Mouse (Mus musculus) thymus, adult 2 months (tissue): ENCODE data around the gene Slc34a2. TPM values are rescaled to one million over a fixed set of nuclear protein-coding genes. Genes with fewer than 3 reads are reported as not detected.

Experiments
- DNase-seq: peaks from one replicate; pipeline ENCODE4 v3.0.0; 2021
- H3K27ac ChIP-seq: fragments of 200-500 bp; 2 replicates; pipeline ENCODE4 v1.5.1; 2012; ENCODE audit warnings: low read length, control low read depth; ENCODE audit not compliant: control insufficient read depth, insufficient read depth
- H3K27me3 ChIP-seq: fragments of 200-500 bp; 2 replicates; pipeline ENCODE4 v1.6.1; 2012; ENCODE audit warnings: mild to moderate bottlenecking, low read length, moderate library complexity, mixed read lengths; ENCODE audit not compliant: control insufficient read depth, insufficient read depth
- H3K36me3 ChIP-seq: fragments of 200-500 bp; 2 replicates; pipeline ENCODE4 v1.6.1; 2012; ENCODE audit warnings: mild to moderate bottlenecking, low read length, moderate library complexity; ENCODE audit not compliant: control insufficient read depth, insufficient read depth
- H3K4me1 ChIP-seq: fragments of 200-500 bp; replicated peaks from 2 replicates; pipeline ENCODE4 v1.6.1; 2012; ENCODE audit warnings: low read length; ENCODE audit not compliant: control insufficient read depth, insufficient read depth
- H3K4me3 ChIP-seq: fragments of 200-500 bp; 2 replicates; pipeline ENCODE4 v1.5.1; 2012; ENCODE audit warnings: mild to moderate bottlenecking, low read length, control low read depth, moderate library complexity; ENCODE audit not compliant: control insufficient read depth, insufficient read depth
- CTCF ChIP-seq: fragments of 200-500 bp; IDR thresholded peaks from 2 replicates; pipeline ENCODE4 v1.5.1; 2012; ENCODE audit warnings: mild to moderate bottlenecking, control low read depth, low read length, moderate library complexity, borderline replicate concordance; ENCODE audit not compliant: control insufficient read depth, poor library complexity, insufficient read depth; ENCODE audit errors: extremely low read depth
- POLR2A ChIP-seq: fragments of 200-500 bp; IDR thresholded peaks from 2 replicates; pipeline ENCODE4 v1.6.1; 2012; ENCODE audit warnings: mild to moderate bottlenecking, low read length, control low read depth, moderate library complexity; ENCODE audit not compliant: control insufficient read depth, poor library complexity, insufficient read depth; ENCODE audit errors: extremely low read depth
- WGBS: fragments of 180-500 bp; shearing (Covaris S2); methylation state at CpG from one replicate; pipeline ENCODE4 v1.1.7; 2018; 5-methylcytosine and 5-hydroxymethylcytosine counted together
- polyA plus RNA-seq: library from polyadenylated mRNA; depleted of rRNA; stranded (reverse); fragments of >200 nt; gene quantifications from 2 replicates; pipeline ENCODE4 v1.2.3, GENCODE M21; 2012

Slc34a2 gene
- polyA plus RNA-seq, 1 experiment, result 3.4 TPM

DNA sequence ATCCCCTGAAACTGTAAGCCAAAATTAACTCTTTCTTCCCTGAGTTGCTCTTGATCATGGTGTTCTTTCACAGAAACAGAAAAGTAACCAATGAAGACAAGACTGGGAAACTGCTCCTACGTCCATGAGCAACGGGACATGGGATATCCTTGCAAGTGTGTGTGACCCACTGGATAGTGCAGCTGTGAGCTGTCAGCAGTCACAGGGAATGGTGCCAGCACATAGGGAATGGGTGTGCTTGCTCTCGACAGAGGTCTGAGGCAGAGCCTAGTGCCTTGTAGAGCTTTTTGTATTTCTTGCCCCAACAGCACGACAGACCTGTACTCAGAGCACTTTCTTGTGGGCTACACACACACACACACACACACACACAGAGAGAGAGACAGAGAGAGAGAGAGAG lies 68.2 kb downstream of the Slc34a2 start:
- no peaks in the 10 kb centered on the region for H3K36me3 ChIP-seq
- no peaks in the 10 kb centered on the region for H3K4me1 ChIP-seq
- WGBS, result 73% methylated on average over 4 of the region's 4 CpGs
- no peak overlapping the region for H3K4me3 ChIP-seq
- H3K27ac ChIP-seq, result no peak overlapping the region
- DNase-seq, result no peak
- no peaks in the 10 kb centered on the region for H3K27me3 ChIP-seq
- TF ChIP-seq CTCF (no peak), POLR2A (no peak)

DNA sequence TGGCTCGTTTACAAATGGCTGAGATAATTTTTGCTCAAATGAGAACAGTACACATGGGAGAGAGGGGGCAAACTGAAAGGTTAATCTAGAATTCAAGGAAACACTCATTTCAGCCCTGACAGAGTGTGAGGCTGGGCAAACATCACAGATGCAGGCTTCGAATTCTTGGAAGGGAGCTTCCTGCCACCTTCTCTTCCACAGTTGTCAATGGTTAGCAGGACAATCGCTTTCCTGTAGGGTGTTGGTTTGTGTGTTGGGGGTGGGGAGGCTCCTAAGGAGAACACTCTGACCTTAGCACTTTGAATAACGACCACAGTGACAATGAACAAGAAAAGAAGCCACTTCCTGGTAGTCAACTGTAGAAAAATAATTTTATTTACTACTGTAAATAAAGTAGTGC lies 68.8 kb downstream of the Slc34a2 start:
- WGBS, result 29% methylated on average over 4 of the region's 4 CpGs
- TF ChIP-seq CTCF, result no peak
- TF ChIP-seq POLR2A, result no peak
- no peak for DNase-seq
- Histone ChIP-seq H3K27ac (no peak overlapping the region), H3K4me1 (no peaks in the 10 kb centered on the region), H3K27me3 (no peaks in the 10 kb centered on the region), H3K4me3 (no peak overlapping the region), H3K36me3 (no peaks in the 10 kb centered on the region)

DNA sequence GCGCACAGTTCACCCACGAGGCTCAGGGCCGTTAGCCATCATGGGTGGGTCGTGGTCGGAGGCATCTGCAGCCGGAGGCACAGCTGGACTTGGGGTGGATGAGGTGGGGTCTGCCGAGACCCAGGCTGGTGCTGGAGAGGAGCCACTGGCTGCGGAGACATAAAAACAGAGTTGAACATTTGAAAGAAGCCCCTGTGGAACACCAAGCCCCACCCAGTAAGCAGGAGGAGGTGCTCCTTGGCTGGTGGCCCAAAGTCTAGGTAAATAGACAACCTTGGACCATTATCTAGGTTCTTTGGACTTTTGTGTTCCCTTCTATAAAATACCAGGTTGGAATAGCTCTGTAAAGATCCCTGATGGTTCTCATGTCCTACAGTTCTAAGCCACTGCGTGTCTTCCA lies 70.1 kb downstream of the Slc34a2 start:
- H3K4me3 ChIP-seq, result no peak overlapping the region
- H3K4me1 ChIP-seq, result no peaks in the 10 kb centered on the region
- no peaks in the 10 kb centered on the region for H3K27me3 ChIP-seq
- no peak overlapping the region for H3K27ac ChIP-seq
- no peaks in the 10 kb centered on the region for H3K36me3 ChIP-seq
- 82% methylated on average over 9 of the region's 9 CpGs for WGBS
- no peak for DNase-seq
- no peak for TF ChIP-seq POLR2A
- no peak for TF ChIP-seq CTCF

DNA sequence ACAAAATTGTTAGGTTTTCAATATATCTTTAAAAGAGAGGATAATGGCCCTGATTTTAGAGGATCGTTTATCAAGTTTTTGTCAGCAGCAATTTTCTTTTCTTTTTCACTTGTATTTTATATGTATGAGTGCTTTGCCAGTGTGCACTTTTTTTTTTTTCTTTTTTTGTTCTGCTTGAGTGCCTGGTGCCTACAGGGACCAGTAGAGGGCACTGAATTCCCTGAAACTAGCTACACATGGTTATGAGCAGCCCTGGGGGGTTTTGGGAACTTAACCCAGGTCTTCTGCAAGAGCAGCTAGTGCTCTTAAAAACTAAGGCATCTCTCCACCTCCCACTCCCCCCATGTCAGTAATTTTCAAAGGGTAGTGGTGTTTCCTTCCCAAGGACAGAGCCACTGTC lies 70.8 kb downstream of the Slc34a2 start:
- WGBS, result 89% methylated on average over 1 of the region's 1 CpGs
- DNase-seq, result no peak
- H3K27ac ChIP-seq, result no peak overlapping the region

DNA sequence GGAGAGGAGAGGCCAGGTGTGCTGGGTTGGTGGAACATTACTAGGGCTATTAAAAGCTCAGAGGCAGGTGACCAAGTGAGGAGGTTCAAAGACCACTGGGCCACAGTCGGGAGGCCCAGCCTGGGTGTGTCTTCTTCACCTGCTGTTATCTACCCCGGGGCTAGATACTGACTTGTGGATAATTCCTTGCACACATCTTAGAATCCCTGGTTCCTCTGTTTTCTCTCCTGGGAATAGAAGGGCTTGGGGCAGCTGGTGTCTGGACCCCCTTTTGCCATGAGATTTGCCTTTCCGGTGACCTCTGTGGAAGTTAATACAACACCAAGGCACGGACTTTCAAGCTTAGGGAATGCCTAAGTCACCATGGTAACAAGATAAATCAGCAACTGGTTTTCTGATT lies 72.3 kb downstream of the Slc34a2 start:
- DNase-seq, result no peak
- no peak for TF ChIP-seq POLR2A
- no peak for TF ChIP-seq CTCF
- Histone ChIP-seq H3K36me3 (no peaks in the 10 kb centered on the region), H3K27me3 (no peaks in the 10 kb centered on the region), H3K4me3 (no peak overlapping the region), H3K4me1 (no peaks in the 10 kb centered on the region), H3K27ac (no peak overlapping the region)
- WGBS, result 88% methylated on average over 4 of the region's 4 CpGs

More for the DNA sequence above, 70.8 kb downstream of the Slc34a2 start:
- TF ChIP-seq POLR2A, result no peak
- no peak for TF ChIP-seq CTCF
- Histone ChIP-seq H3K4me3 (no peak overlapping the region), H3K4me1 (no peaks in the 10 kb centered on the region), H3K27me3 (no peaks in the 10 kb centered on the region), H3K36me3 (no peaks in the 10 kb centered on the region)

DNA sequence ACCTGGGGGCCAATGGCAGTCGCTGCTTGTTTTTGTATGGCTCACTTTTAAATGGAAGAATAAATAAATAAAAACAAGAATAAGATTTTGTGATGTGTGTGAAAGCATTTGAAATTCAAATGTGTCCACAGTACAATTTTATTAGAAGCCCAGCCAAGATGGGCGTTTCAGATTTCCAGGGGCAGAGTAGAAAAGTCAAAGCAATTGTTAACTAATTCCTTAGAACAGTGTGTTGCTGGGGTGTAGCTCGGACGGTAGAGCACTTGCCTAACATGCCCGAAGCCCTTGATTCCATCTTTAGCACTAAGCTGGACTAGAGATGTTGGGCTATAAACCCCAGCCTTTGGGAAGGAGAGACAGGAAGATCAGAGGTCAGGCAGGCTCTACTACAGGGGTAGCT lies 73.2 kb downstream of the Slc34a2 start:
- WGBS, result 93% methylated on average over 5 of the region's 5 CpGs
- Histone ChIP-seq H3K36me3 (no peaks in the 10 kb centered on the region), H3K4me1 (no peaks in the 10 kb centered on the region), H3K27me3 (no peaks in the 10 kb centered on the region), H3K4me3 (no peak overlapping the region), H3K27ac (no peak overlapping the region)
- TF ChIP-seq CTCF, result no peak
- TF ChIP-seq POLR2A, result no peak
- DNase-seq, result no peak

DNA sequence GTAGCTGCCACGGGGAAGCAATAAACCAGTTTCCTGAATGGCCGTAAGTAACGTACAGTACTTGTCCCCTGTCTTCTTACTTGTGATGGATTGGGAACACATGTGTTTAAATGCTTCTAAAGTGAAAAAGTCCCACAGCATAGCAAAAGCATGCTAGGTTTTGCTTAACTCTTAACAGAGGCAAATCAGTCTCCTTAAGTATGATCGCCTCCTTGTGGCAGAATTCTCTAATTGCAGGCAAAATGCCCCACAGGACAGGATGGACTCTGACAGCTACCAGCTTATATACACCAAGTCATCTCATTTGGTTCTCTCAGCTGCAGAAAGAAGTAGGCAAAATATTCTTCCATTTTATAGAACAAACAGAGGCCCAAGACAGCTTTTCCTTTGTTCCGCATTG lies 75.1 kb downstream of the Slc34a2 start:
- DNase-seq, result no peak
- H3K4me1 ChIP-seq, result no peaks in the 10 kb centered on the region
- H3K36me3 ChIP-seq, result no peaks in the 10 kb centered on the region
- no peak overlapping the region for H3K27ac ChIP-seq
- 96% methylated on average over 5 of the region's 5 CpGs for WGBS
- TF ChIP-seq CTCF, result no peak
- TF ChIP-seq POLR2A, result no peak
- H3K27me3 ChIP-seq, result no peaks in the 10 kb centered on the region
- H3K4me3 ChIP-seq, result no peak overlapping the region
